Mouse (Mus musculus): ENCODE results near the gene Dgki.

The Dgki gene

GRCm38 (mm10) chr6:37142991-37143866 lies 156.8 kb downstream of the Dgki start:
- peak; percentile 7 for DNase-seq

GRCm38 (mm10) chr6:37138816-37139215 lies 161.2 kb downstream of the Dgki start:
- no peak for DNase-seq

- no peak for DNase-seq
Measured at GRCm38 (mm10) chr6:37131257-37131656, 168.7 kb downstream of the Dgki start.

- DNase-seq = no peak
Measured at GRCm38 (mm10) chr6:37120417-37121154, 179.4 kb downstream of the Dgki start.

- no peak for DNase-seq
Measured at GRCm38 (mm10) chr6:37119205-37119604, 180.8 kb downstream of the Dgki start.

GRCm38 (mm10) chr6:37113048-37113447 lies 186.9 kb downstream of the Dgki start:
- no peak for DNase-seq

GRCm38 (mm10) chr6:37106236-37106635 lies 193.7 kb downstream of the Dgki start:
- DNase-seq = peak; percentile 57

GRCm38 (mm10) chr6:37100413-37100812 lies 199.6 kb downstream of the Dgki start:
- peak; percentile 2 for DNase-seq

- DNase-seq = peak; percentile 83
Measured at GRCm38 (mm10) chr6:37097356-37098155, 202.4 kb downstream of the Dgki start.

- peak; percentile 68 for DNase-seq
Measured at GRCm38 (mm10) chr6:37096840-37097305, 203.1 kb downstream of the Dgki start.

- no peak for DNase-seq
Measured at GRCm38 (mm10) chr6:37089148-37090111, 210.6 kb downstream of the Dgki start.

GRCm38 (mm10) chr6:37082990-37083389 lies 217.0 kb downstream of the Dgki start:
- no peak for DNase-seq

- DNase-seq = peak; percentile 28
Measured at GRCm38 (mm10) chr6:37072401-37073016, 227.5 kb downstream of the Dgki start.

- DNase-seq = peak; percentile 18
Measured at GRCm38 (mm10) chr6:37069836-37070600, 230.0 kb downstream of the Dgki start.

GRCm38 (mm10) chr6:37068737-37069136 lies 231.2 kb downstream of the Dgki start:
- no peak for DNase-seq

- DNase-seq = no peak
Measured at GRCm38 (mm10) chr6:37067357-37067756, 232.6 kb downstream of the Dgki start.

GRCm38 (mm10) chr6:37064214-37064830 lies 235.7 kb downstream of the Dgki start:
- DNase-seq = no peak

GRCm38 (mm10) chr6:37063266-37063665 lies 236.7 kb downstream of the Dgki start:
- DNase-seq = no peak

- no peak for DNase-seq
Measured at GRCm38 (mm10) chr6:37060114-37060513, 239.9 kb downstream of the Dgki start.

- DNase-seq = no peak
Measured at GRCm38 (mm10) chr6:37057957-37058356, 242.0 kb downstream of the Dgki start.

All from kidney, adult 9 months (tissue).